Mouse (Mus musculus) T-cell, adult 2 months (primary cell): Measurements from ENCODE around the gene Rptor.

Source experiments
- DNase-seq: peaks from one replicate; pipeline ENCODE4 v3.0.0; 2022; ENCODE audit warnings: low spot score

The Rptor gene

DNA sequence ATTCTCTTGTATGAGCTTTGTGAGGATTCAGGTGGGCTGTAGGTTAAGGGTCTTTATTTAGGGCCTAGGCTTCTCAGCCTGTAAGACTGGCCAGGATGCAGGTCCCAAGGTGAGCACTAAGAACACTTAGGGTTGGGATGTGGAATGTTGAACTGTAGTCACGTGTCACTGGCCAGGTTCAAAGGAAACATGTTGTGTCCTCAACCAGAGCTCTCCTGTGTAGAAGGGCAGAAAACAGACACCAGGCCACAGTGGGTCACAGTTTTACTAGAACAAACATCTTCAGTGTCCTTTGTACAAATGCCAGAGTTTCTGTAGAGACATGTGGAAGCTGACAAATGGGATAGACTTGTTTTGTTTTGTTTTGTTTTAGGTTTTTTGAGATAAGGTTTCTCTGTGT is 138.7 kb downstream of the Rptor start:
- DNase-seq: no peak

GRCm38 (mm10) chr11:119744436-119744835 is 141.7 kb downstream of the Rptor start:
- no peak for DNase-seq

DNA sequence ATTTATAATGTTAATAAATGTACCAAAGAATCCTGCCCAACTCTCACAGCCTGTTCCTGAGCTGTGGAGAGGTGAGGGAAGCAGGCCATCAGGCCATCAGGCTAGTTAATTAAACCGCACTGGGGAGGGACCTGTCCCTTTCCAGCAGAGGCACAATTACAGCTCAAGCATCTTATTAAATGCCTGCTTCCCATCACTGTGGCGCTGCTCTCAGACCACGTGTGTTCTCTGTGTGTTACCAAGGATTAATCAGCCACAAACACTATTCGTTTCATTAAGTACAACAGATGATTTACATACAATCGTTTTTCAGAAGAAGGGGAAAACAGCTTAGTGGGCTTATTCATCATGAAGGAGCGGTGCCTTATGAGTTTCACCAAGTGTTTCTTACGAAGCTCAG is 142.6 kb downstream of the Rptor start:
- DNase-seq: no peak

DNA sequence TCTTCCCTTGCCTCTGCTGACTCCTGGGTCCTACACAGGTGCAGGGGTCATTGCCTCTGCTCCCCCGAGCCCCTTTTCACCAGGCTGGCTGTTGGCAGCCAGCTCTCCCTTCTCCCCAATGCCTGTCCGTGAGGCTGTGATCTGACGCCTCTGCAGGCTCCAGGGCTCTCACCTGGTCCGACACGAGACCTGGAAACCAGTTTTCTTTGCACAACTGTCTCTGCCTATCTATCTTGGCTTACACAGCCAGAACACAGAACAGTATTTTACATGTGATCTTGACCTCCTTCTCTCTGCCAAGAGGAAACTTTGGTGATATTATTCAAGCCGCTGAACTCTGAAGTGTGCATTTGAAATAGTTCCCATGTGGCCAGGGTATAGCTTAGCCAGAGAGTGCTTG is 151.8 kb downstream of the Rptor start:
- no peak for DNase-seq

- no peak for DNase-seq
Measured at GRCm38 (mm10) chr11:119758214-119758613, 155.5 kb downstream of the Rptor start.

- DNase-seq: no peak
Measured at GRCm38 (mm10) chr11:119758705-119759327, 156.1 kb downstream of the Rptor start.

DNA sequence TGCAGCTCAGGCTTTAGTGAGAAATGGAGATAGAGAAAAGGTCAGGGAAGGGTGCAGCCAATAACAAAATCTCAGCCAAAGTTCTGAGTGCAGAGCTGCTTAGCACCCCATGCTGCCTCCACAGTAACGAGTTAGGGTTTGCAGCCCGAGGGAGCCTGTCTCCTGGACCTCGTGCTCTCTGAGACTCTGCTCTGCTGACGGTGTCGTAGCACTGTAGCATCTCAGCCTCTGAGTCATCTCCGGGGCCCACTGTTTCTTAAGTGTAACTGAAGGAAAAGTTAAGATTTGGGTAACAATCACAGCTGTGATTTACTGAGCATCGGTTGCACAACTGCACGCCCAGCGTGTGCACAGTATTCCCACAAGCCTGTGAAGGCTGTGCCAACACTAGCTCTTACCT is 160.2 kb downstream of the Rptor start:
- no peak for DNase-seq

DNA sequence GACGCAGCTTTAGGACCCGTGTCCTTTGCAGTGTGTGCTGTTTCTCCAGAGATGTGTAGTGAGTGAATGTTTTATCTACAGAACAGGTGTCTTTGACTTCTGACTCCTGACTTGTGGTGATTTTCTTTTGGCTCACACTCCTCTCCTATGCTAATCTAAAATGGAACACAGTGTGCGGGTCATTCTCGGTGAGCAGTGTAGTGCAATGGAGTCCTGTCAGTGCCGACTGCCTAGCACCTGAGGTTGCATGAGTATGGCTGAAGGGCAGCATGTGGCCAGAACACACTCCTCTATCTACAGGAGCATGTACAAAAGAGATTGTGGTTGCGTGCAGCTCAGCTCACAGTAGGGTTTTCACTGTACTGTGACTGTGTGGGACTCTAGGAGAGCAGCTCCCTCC is 163.3 kb downstream of the Rptor start:
- DNase-seq: no peak

DNA sequence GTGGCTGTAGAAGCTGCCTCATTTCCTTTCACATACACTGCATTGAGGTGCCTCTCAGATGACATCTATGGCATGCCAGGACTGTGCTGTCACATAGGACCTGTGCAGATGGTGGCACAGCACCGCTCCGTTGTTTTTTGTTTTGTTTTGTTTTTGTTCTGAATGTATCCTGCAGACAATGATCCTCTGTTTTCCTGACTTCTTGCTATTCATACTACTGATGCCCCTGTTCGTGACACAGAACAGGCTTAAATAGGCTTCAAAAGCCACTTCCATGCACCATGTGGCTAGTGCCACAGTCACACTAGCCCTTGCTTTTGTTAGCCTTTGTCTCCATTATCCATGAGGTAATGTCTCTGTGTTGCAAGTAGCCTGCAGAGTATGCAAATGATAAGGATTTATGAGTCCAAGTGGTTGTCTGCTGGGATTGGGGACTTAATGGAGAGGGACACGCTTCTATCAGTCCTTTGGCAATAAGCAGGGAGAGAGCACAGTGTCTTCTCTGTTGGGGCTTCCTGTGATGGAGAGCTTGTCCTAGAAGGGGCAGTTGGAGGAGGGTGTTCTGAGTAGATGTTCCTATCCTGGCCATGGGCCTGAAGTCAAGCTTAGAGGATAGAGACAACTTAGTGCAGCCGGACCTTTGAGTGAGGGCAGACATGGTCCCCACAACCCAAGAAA is 164.2 kb downstream of the Rptor start:
- no peak for DNase-seq

DNA sequence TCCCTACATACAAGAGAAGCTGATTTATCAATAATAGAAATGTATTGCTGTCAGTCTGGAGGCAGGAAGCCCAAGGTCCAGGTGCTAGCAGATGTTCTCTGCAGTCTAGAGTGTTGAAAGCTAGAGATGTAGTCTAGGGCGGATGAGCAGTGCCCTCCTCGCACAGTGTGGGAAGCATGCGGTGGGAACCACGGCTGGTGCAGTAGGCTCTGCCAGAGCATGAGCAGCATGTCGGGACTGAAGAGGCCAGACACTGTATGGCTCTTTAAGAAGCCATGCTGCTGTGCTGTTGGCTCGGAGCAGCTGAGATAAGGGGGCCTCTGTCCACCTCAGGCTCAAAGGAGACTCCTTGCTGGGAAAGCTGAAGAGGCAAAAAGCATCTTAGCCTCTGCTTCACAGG is 164.8 kb downstream of the Rptor start:
- no peak for DNase-seq

DNA sequence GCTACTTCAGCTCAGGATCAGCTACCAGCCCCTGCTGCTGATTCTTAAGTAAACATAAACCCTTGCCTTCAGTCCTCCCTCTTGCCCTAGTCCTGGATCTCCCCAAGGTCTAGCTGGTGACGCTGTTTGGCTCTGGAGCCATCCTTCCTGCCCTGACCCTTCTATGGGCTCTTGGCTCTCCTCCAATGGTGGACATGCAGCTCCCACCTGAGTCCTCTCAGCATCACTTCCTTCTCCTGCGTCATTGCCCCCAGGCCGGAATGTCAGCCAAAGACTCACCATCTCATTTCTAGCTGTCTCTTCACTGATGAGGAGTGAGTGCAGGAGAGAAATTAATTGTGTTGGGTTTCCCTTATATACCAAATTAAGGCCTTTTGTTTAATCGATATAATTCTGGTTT is 165.8 kb downstream of the Rptor start:
- no peak for DNase-seq

DNA sequence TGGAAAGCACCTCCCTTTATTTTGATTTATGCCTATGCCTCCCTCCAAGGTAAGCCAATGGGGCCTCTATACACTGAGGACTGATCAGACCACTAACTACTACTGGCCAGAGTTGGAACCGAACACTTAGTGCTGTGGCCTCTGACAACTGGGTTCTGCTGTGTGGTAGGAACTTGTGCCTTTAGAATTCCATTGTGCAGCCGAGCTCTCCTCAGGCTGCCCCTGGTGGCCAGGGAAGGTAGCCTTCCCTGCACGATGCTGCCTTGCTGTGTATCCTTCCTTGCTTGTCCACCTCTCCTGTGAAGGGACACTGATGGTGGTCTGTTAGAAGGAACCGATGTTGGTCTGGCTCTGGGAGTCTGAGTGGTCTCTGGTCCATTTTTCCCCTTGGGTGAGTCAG is 167.0 kb downstream of the Rptor start:
- DNase-seq: no peak

GRCm38 (mm10) chr11:119770985-119771384 is 168.3 kb downstream of the Rptor start:
- DNase-seq: no peak

GRCm38 (mm10) chr11:119772896-119773295 is 170.2 kb downstream of the Rptor start:
- DNase-seq: no peak

- DNase-seq: no peak
Measured at GRCm38 (mm10) chr11:119775076-119775760, 172.5 kb downstream of the Rptor start.

GRCm38 (mm10) chr11:119777236-119777635 is 174.5 kb downstream of the Rptor start:
- DNase-seq: no peak

DNA sequence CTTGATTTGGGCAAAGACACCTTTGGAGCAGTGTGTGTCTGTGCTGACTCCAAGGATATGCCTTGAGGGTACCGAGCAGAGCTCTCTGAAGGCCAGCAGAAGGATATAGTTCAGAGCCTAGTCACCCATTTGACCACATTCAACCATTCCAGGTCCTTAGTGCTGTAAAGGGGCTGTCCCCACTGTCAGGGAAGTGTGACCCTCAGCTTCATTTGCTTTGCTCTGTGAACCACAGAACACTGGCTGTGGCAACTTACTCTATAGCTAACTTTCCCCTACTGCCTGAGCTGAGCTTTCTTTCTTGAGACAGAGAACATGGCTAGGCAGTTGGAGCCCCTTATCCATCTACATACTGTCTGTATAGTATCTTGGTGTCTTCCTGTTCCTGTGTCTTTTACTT is 175.2 kb downstream of the Rptor start:
- no peak for DNase-seq

DNA sequence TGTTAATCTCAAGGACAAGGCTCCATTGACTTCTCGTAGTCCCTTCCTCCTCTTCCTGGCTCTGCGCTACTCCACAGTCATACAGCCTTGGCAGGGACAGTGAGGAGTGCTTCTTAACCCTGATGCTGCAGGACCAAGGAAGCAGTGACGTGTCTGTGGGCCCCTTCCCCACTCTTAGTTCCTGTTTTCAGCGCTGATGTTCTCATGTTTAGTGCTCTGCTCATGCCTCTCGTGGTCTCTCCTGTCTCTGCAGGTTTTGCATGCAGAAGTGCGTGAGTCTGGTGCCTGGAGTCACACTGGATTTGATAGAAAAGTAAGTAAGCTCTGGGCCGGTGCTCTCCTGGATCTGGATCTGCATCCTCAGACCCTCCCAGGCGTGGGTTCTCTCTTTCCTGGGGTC is 177.6 kb downstream of the Rptor start:
- DNase-seq: no peak

GRCm38 (mm10) chr11:119781165-119781564 is 178.5 kb downstream of the Rptor start:
- DNase-seq: no peak

DNA sequence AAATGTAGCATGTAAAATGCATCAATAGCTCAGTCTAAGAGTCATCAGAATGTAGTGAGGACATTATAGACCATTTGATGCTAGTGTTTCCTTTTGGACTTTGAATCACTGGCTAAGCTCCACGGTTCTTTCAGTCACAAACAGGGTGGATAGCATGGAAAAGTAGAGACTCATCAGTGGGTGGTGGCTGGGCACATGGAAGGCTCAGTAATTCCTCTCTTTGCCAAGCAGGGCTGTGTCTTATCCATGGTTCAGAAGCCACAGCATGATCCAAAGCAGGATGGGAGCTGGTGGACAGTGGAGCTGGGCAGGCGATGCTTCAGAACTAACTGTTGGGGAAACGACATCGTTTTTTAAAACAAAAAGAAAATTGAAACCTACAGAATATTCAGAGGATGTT is 179.0 kb downstream of the Rptor start:
- no peak for DNase-seq

DNA sequence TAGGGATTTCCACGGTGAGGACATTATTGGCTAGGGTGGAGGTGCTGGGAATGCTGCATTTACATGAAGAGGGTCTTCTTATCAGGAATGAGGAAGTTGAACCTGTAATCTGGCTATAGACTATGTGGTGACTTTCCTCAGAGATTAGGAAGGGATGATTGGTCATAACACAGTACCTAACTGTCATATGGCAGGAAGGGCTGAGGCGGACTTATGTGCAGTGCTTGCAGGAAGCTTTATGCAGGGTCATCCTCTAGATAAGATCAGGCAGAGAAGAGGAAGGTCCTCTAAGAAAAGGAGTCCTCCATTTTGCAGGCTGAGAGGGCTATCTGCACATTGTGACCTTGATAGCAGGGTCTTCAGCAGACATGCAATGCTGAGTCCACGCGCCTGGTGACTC is 180.9 kb downstream of the Rptor start:
- DNase-seq: no peak

DNA sequence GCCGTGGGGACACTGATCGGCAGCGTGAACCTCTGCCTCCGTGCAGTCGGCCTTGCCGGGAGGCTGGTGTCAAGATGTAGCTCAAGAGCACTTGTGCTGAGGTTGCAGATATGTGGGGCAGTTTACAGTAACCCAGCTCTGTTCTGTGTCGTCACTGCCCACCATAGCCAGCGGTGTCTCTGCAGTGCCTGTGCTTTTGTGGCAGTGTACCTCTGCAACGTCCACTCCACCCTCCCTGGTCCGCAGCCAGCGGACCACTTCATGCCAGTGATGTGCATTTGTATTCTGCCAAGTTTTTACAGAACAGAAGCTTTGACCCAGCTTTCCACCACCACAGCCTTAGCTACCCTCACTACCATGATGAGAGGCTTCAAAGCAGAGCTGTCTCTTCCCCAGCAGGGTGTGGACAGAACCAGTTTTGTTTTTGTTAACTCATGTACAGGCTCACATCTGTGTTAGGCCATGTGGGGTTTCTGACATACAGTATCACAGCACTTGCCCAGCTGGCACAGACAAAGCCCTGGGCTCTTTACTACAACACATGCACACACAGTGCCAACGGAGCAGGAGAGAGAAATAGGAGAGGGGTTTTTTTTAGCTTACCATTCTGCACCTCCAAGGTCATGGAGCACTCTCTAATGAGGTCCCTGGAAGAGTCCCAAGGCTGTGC is 182.1 kb downstream of the Rptor start:
- no peak for DNase-seq
